Mouse (Mus musculus) liver, embryonic 13.5 days (tissue): ENCODE data around the gene Wnt9a. TPM values are rescaled to one million over a fixed set of nuclear protein-coding genes. Genes with fewer than 3 reads are reported as not detected.
"Not testable (repeated sequence)": the region's sequence is repeated elsewhere in the genome, so short reads cannot be mapped to it uniquely, and the experiment has no call there.

Source experiments
- ATAC-seq: fragments of 200-750 bp; cut with Nextera tagmentation; 2 replicates; pipeline ENCODE4 v1.8.0; 2017; ENCODE audit warnings: low read depth, mild to moderate bottlenecking, moderate number of reproducible peaks, moderate library complexity
- DNase-seq: peaks from one replicate; pipeline ENCODE4 v3.0.0; 2022
- H3K27ac ChIP-seq: fragments of 300-500 bp; sonication (generic); 2 replicates; pipeline ENCODE4 v1.5.1; 2015; ENCODE audit warnings: moderate library complexity, mild to moderate bottlenecking, inconsistent platforms
- H3K27me3 ChIP-seq: fragments of 300-500 bp; sonication (generic); 2 replicates; pipeline ENCODE4 v1.6.1; 2015; ENCODE audit warnings: mild to moderate bottlenecking, inconsistent platforms
- H3K36me3 ChIP-seq: fragments of 300-500 bp; sonication (generic); 2 replicates; pipeline ENCODE4 v1.6.1; 2015; ENCODE audit warnings: mild to moderate bottlenecking, inconsistent platforms
- H3K4me1 ChIP-seq: fragments of 300-500 bp; sonication (generic); replicated peaks from 2 replicates; pipeline ENCODE4 v1.6.1; 2015; ENCODE audit warnings: inconsistent platforms
- H3K4me2 ChIP-seq: fragments of 300-500 bp; sonication (generic); 2 replicates; pipeline ENCODE4 v1.6.1; 2015; ENCODE audit warnings: inconsistent platforms, mild to moderate bottlenecking, moderate library complexity
- H3K4me3 ChIP-seq: fragments of 300-500 bp; sonication (generic); replicated peaks from 2 replicates; pipeline ENCODE4 v1.5.1; 2015; ENCODE audit warnings: mild to moderate bottlenecking, inconsistent platforms
- H3K9ac ChIP-seq: fragments of 300-500 bp; sonication (generic); 2 replicates; pipeline ENCODE4 v1.6.1; 2015; ENCODE audit warnings: mild to moderate bottlenecking, inconsistent platforms
- H3K9me3 ChIP-seq: fragments of 300-500 bp; sonication (generic); replicated peaks from 2 replicates; pipeline ENCODE4 v1.6.1; 2016; ENCODE audit warnings: inconsistent platforms
- WGBS: fragments of 180-500 bp; shearing (Covaris S2); methylation state at CpG from one replicate; pipeline ENCODE4 v1.1.7; 2015; ENCODE audit not compliant: insufficient replicate concordance; 5-methylcytosine and 5-hydroxymethylcytosine counted together
- polyA plus RNA-seq: library from polyadenylated mRNA; unstranded; fragments of >200 nt; fragmentation: Nextera tagmentation; extraction: Ambion mirVana; gene quantifications from 2 replicates; pipeline ENCODE4 v1.2.1, GENCODE M21; 2015

The Wnt9a gene
- polyA plus RNA-seq, 1 experiment from 2014 or later, result 0.22 TPM

DNA sequence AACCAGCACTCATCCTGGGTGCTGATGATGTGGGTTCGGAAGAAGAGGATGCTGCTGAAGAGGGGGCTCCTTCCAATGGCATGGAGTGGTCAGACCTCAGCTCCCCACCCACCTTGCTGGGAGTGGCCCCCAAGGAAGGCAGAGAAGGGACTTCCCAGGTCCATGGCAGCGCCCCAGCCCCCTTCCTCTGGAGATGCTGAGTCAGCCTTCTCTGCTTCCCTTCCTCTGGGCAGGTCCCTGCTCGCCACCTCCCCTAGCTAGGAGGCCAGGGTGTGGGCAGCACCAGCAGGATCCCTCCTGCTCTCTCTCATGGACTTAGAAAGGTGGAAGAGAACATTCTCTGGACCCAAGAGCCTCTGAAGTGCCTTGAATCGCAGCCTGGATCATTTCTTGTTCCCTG lies 28.7 kb upstream of the Wnt9a start:
- Histone ChIP-seq H3K36me3 (no peaks in the 10 kb centered on the region), H3K27me3 (peaks cover 95% of the 10 kb centered on the region), H3K4me1 (no peaks in the 10 kb centered on the region), H3K9me3 (no peaks in the 10 kb centered on the region), H3K27ac (no peak overlapping the region), H3K9ac (no peak overlapping the region), H3K4me3 (no peak overlapping the region), H3K4me2 (no peak overlapping the region)
- DNase-seq (no peak), ATAC-seq (no peak)
- 36% methylated on average over 4 of the region's 4 CpGs for WGBS

GRCm38 (mm10) chr11:59282111-59282510 lies 24.6 kb upstream of the Wnt9a start:
- ATAC-seq (no peak), DNase-seq (no peak)
- no peaks in the 10 kb centered on the region for H3K9me3 ChIP-seq
- H3K9ac ChIP-seq, result no peak overlapping the region
- no peak overlapping the region for H3K4me2 ChIP-seq
- H3K36me3 ChIP-seq, result no peaks in the 10 kb centered on the region
- peaks cover 96% of the 10 kb centered on the region for H3K27me3 ChIP-seq
- no peaks in the 10 kb centered on the region for H3K4me1 ChIP-seq
- no peak overlapping the region for H3K27ac ChIP-seq
- WGBS, result 41% methylated on average over 5 of the region's 5 CpGs
- H3K4me3 ChIP-seq, result no peak overlapping the region

- H3K4me2 ChIP-seq, result no peak overlapping the region
- no peak overlapping the region for H3K9ac ChIP-seq
- no peak overlapping the region for H3K27ac ChIP-seq
- no peaks in the 10 kb centered on the region for H3K36me3 ChIP-seq
- 69% methylated on average over 10 of the region's 10 CpGs for WGBS
- H3K27me3 ChIP-seq, result peaks cover 98% of the 10 kb centered on the region
- DNase-seq (no peak), ATAC-seq (no peak)
- H3K9me3 ChIP-seq, result no peaks in the 10 kb centered on the region
- no peaks in the 10 kb centered on the region for H3K4me1 ChIP-seq
- H3K4me3 ChIP-seq, result no peak overlapping the region
Measured at GRCm38 (mm10) chr11:59282933-59283332, 23.8 kb upstream of the Wnt9a start.

- WGBS, result 23% methylated on average over 14 of the region's 14 CpGs
- H3K36me3 ChIP-seq, result no peaks in the 10 kb centered on the region
- H3K27ac ChIP-seq, result no peak overlapping the region
- H3K4me1 ChIP-seq, result no peaks in the 10 kb centered on the region
- peaks cover 98% of the 10 kb centered on the region for H3K27me3 ChIP-seq
- ATAC-seq (no peak), DNase-seq (no peak)
- no peak overlapping the region for H3K4me3 ChIP-seq
- no peaks in the 10 kb centered on the region for H3K9me3 ChIP-seq
- H3K9ac ChIP-seq, result no peak overlapping the region
- H3K4me2 ChIP-seq, result no peak overlapping the region
Measured at GRCm38 (mm10) chr11:59284146-59284545, 22.6 kb upstream of the Wnt9a start.

- no peak overlapping the region for H3K4me3 ChIP-seq
- H3K9ac ChIP-seq, result no peak overlapping the region
- no peak overlapping the region for H3K4me2 ChIP-seq
- ATAC-seq, result no peak
- WGBS, result 2% methylated on average over 25 of the region's 25 CpGs
- peaks cover 99% of the 10 kb centered on the region for H3K27me3 ChIP-seq
- no peaks in the 10 kb centered on the region for H3K4me1 ChIP-seq
- H3K36me3 ChIP-seq, result no peaks in the 10 kb centered on the region
- no peaks in the 10 kb centered on the region for H3K9me3 ChIP-seq
- H3K27ac ChIP-seq, result no peak overlapping the region
- no peak for DNase-seq
Measured at GRCm38 (mm10) chr11:59289706-59290105, 17.0 kb upstream of the Wnt9a start.

GRCm38 (mm10) chr11:59290702-59291303 lies 15.9 kb upstream of the Wnt9a start, which contains the start of gene Wnt3a:
Wnt3a (minus strand) TSS chr11:59290752.
- H3K9me3 ChIP-seq, result no peaks in the 10 kb centered on the region
- DNase-seq (no peak), ATAC-seq (no peak)
- no peak within 1 kb of the TSS for H3K4me3 ChIP-seq
- no peak within 1 kb of the TSS for H3K9ac ChIP-seq
- H3K36me3 ChIP-seq, result no peaks in the 10 kb centered on the region
- H3K27ac ChIP-seq, result no peak within 1 kb of the TSS
- WGBS, result 2% methylated on average over 43 of the region's 60 CpGs
- peaks cover 98% of the 10 kb centered on the region for H3K27me3 ChIP-seq
- H3K4me1 ChIP-seq, result no peaks in the 10 kb centered on the region
- H3K4me2 ChIP-seq, result peak within 1 kb of the TSS; percentile 21; the same call in 1 of the 2 replicates

GRCm38 (mm10) chr11:59293616-59294015 lies 13.1 kb upstream of the Wnt9a start:
- Histone ChIP-seq H3K9ac (no peak overlapping the region), H3K4me3 (no peak overlapping the region), H3K4me2 (no peak overlapping the region), H3K27ac (no peak overlapping the region), H3K4me1 (no peaks in the 10 kb centered on the region), H3K9me3 (no peaks in the 10 kb centered on the region), H3K27me3 (peaks cover 98% of the 10 kb centered on the region), H3K36me3 (no peaks in the 10 kb centered on the region)
- 17% methylated on average over 7 of the region's 7 CpGs for WGBS
- DNase-seq, result peak; percentile 44
- ATAC-seq, result peak; percentile 60; the same call in 1 of the 2 replicates

GRCm38 (mm10) chr11:59297941-59298340 lies 8.8 kb upstream of the Wnt9a start:
- WGBS, result 15% methylated on average over 7 of the region's 7 CpGs
- H3K4me1 ChIP-seq, result no peaks in the 10 kb centered on the region
- no peaks in the 10 kb centered on the region for H3K36me3 ChIP-seq
- H3K9ac ChIP-seq, result no peak overlapping the region
- H3K27ac ChIP-seq, result no peak overlapping the region
- no peak overlapping the region for H3K4me2 ChIP-seq
- peaks cover 89% of the 10 kb centered on the region for H3K27me3 ChIP-seq
- DNase-seq (no peak), ATAC-seq (no peak)
- no peak overlapping the region for H3K4me3 ChIP-seq
- H3K9me3 ChIP-seq, result no peaks in the 10 kb centered on the region

DNA sequence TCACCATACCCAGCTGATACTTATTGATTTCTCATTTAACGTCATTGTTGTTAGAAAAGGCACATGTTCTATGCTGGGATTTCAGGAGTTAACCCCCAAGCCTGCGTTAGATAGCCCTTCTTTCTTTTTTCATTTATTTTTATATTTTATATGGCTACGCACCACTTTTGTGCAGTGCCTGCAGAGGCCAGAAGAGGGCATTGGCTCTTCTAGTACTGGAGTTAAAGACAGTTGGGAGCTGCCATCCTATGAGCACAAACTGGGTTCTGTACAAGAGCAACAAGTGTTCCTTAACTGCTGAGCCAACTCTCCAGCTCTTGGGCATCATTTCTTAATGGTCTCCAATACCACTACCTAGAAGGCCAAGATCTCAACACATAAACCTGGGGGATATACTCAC lies 6.5 kb upstream of the Wnt9a start:
- Histone ChIP-seq H3K27ac (no peak overlapping the region), H3K27me3 (peaks cover 90% of the 10 kb centered on the region), H3K4me1 (no peaks in the 10 kb centered on the region), H3K9me3 (no peaks in the 10 kb centered on the region), H3K36me3 (no peaks in the 10 kb centered on the region), H3K4me3 (no peak overlapping the region), H3K4me2 (no peak overlapping the region), H3K9ac (no peak overlapping the region)
- WGBS, result 15% methylated on average over 3 of the region's 3 CpGs
- ATAC-seq (no peak), DNase-seq (no peak)

GRCm38 (mm10) chr11:59301053-59301452 lies 5.7 kb upstream of the Wnt9a start:
- not testable (repeated sequence) for H3K9ac ChIP-seq, H3K4me3 ChIP-seq, DNase-seq, H3K4me2 ChIP-seq, ATAC-seq, H3K36me3 ChIP-seq, H3K9me3 ChIP-seq, H3K4me1 ChIP-seq, H3K27ac ChIP-seq
- WGBS, result 52% methylated on average over 2 of the region's 2 CpGs
- H3K27me3 ChIP-seq, result peaks cover 91% of the 10 kb centered on the region

GRCm38 (mm10) chr11:59302700-59303569 lies 3.8 kb upstream of the Wnt9a start:
- no peak for ATAC-seq
- DNase-seq, result no peak
- Histone ChIP-seq H3K4me1 (0 out of 2 replicates have a peak, but pooled peaks cover 6% of the 10 kb centered on the region), H3K27ac (no peak overlapping the region), H3K4me2 (no peak overlapping the region), H3K9ac (no peak overlapping the region), H3K36me3 (no peaks in the 10 kb centered on the region), H3K9me3 (no peaks in the 10 kb centered on the region), H3K27me3 (peaks cover 91% of the 10 kb centered on the region), H3K4me3 (no peak overlapping the region)
- WGBS, result 30% methylated on average over 5 of the region's 10 CpGs
